Mouse (Mus musculus) intestine, embryonic 16.5 days (tissue): ENCODE results near the gene Olfr228. TPM values are rescaled to one million over a fixed set of nuclear protein-coding genes. Genes with fewer than 3 reads are reported as not detected.
"Not testable (repeated sequence)": the region's sequence is repeated elsewhere in the genome, so short reads cannot be mapped to it uniquely, and the experiment has no call there.

Experiments used
- ATAC-seq: fragments of 200-750 bp; cut with Nextera tagmentation; 2 replicates; pipeline ENCODE4 v1.8.0; 2017; ENCODE audit warnings: moderate TSS enrichment, moderate library complexity
- H3K27ac ChIP-seq: fragments of 300-500 bp; sonication (generic); 2 replicates; pipeline ENCODE4 v1.5.1; 2014; ENCODE audit warnings: mild to moderate bottlenecking, low read length
- H3K27me3 ChIP-seq: fragments of 300-500 bp; sonication (generic); replicated peaks from 2 replicates; pipeline ENCODE4 v1.6.1; 2014; ENCODE audit warnings: low read length, control low read depth, mixed read lengths; ENCODE audit not compliant: control insufficient read depth, insufficient read depth
- H3K36me3 ChIP-seq: fragments of 300-500 bp; sonication (generic); 2 replicates; pipeline ENCODE4 v1.6.1; 2014; ENCODE audit warnings: low read length, control low read depth; ENCODE audit not compliant: control insufficient read depth, insufficient read depth
- H3K4me1 ChIP-seq: fragments of 300-500 bp; sonication (generic); 2 replicates; pipeline ENCODE4 v1.6.1; 2014; ENCODE audit warnings: low read length, control low read depth, mixed read lengths; ENCODE audit not compliant: control insufficient read depth, insufficient read depth
- H3K4me2 ChIP-seq: fragments of 300-500 bp; sonication (generic); 2 replicates; pipeline ENCODE4 v1.6.1; 2014; ENCODE audit warnings: low read depth, low read length, control low read depth
- H3K4me3 ChIP-seq: fragments of 300-500 bp; sonication (generic); 2 replicates; pipeline ENCODE4 v1.5.1; 2014; ENCODE audit warnings: mild to moderate bottlenecking, low read length
- H3K9ac ChIP-seq: fragments of 300-500 bp; sonication (generic); 2 replicates; pipeline ENCODE4 v1.6.1; 2014; ENCODE audit warnings: low read depth, low read length
- H3K9me3 ChIP-seq: fragments of 300-500 bp; sonication (generic); 2 replicates; pipeline ENCODE4 v1.6.1; 2016; ENCODE audit warnings: low read length, control low read depth; ENCODE audit not compliant: control insufficient read depth
- WGBS: fragments of 180-500 bp; shearing (Covaris S2); extraction: QIAGEN DNeasy Blood & Tissue Kit; methylation state at CpG from one replicate; pipeline ENCODE4 v1.1.7; 2014; 5-methylcytosine and 5-hydroxymethylcytosine counted together
- polyA plus RNA-seq: library from polyadenylated mRNA; unstranded; fragments of >200 nt; fragmentation: Nextera tagmentation; extraction: Ambion mirVana; gene quantifications from 2 replicates; pipeline ENCODE4 v1.2.1, GENCODE M21; 2015

Olfr228 gene
- not detected in 2 replicates for polyA plus RNA-seq

DNA sequence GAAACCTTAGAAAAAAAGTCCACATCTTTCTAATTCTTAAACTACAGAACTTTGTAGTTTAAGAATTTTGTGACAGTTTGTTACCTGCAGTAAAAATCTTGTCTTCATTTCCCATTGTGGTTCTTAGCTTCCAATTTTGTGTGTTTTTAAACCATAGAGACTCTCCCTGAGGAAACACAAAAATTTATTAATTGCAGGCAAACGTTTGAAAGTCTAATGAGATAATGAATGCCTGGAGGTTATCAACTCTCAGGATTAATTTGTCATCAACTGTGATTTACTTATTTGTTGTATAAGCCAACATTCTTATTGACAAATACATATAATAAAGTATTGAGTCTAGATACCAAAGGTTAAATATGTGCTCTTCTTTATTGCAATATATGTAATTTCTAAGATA lies at the start of gene Olfr228:
TSS of gene Olfr228 (minus strand) at position 101 of the 400 bp plus-strand sequence.
- no peak within 1 kb of the TSS for H3K9ac ChIP-seq
- H3K27me3 ChIP-seq: no peaks in the 10 kb centered on the region
- no peak within 1 kb of the TSS for H3K4me3 ChIP-seq
- WGBS: 29% methylated on average over 1 of the region's 1 CpGs
- no peak within 1 kb of the TSS for H3K27ac ChIP-seq
- no peaks in the 10 kb centered on the region for H3K9me3 ChIP-seq
- ATAC-seq: no peak
- H3K4me1 ChIP-seq: no peaks in the 10 kb centered on the region
- H3K36me3 ChIP-seq: no peaks in the 10 kb centered on the region
- no peak within 1 kb of the TSS for H3K4me2 ChIP-seq

DNA sequence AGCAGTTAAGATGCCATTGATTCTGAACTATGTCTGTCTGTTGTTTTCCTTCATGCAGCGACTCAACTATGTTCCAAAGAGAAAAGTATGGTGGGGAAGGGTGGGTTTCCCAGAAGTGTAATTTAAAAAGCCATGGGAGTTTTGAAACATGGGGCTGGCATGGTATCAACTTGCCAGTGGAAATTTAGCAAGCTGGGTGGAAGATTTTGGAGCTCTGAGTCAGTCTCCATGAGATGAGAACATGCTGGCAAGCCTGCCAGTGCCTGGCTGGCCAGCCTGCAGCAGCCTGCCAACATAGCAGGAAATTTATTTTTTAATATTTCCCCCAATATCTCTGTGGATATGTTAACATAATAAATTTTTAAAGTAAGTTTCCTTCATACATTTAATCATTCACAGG lies 43.8 kb upstream of the Olfr228 start:
- no peak for ATAC-seq
- H3K4me3 ChIP-seq: no peak overlapping the region
- no peaks in the 10 kb centered on the region for H3K4me1 ChIP-seq
- H3K36me3 ChIP-seq: no peaks in the 10 kb centered on the region
- H3K9me3 ChIP-seq: no peaks in the 10 kb centered on the region
- no peak overlapping the region for H3K4me2 ChIP-seq
- 74% methylated on average over 1 of the region's 1 CpGs for WGBS
- H3K9ac ChIP-seq: no peak overlapping the region
- no peak overlapping the region for H3K27ac ChIP-seq
- no peaks in the 10 kb centered on the region for H3K27me3 ChIP-seq

DNA sequence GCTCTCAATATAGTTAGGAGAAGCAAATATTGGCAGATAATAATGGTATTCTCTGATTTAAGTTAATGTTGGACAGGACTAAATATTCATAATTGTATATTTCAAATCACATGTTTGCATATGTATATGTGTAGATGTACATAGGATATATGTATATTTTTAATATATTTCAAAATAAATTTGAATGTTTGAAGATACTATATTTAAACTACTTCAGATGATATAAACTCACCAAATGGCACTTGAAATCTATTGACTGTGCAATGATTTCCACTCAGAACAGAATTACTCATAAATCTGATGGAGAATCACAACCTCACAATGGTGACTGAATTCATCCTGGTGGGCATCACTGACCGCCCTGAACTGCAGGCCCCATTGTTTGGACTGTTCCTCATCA lies 21.0 kb upstream of the Olfr228 start, which contains the start of gene Olfr1076:
TSS of gene Olfr1076 (plus strand) at position 301 of the 400 bp plus-strand sequence.
- H3K9me3 ChIP-seq: no peaks in the 10 kb centered on the region
- no peak for ATAC-seq

DNA sequence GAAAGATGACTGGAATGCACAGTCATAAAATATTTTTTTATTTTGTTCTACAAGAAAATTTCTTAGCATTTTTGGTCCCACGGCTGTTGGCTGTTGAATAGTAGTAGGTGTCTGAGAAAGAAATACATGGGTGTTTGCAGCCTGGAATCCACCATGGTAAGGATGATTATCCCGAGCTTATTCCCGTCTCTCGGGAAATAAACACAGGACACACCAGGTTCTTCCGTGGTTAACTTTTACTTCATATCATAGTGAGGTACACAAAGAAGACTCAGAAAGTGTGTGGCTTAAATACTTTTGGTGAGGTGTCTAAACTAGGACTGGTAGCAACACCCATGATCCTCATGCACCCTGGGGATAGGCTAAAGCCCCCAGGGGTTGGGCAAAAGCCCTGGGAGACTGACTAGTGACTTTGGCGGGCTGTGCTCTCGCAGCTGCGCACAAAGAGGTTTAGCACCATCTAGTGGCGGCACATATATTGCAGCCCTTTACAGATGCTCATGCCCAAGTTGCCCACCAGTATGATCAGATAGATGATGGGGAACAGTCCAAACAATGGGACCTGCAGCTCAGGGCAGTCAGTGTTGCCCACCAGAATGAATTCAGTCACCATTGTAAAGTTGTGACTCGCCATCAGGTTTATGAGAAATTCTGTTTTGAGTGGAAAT lies 22.6 kb downstream of the Olfr228 start:
- Histone ChIP-seq H3K27me3 (no peaks in the 10 kb centered on the region), H3K36me3 (no peaks in the 10 kb centered on the region), H3K4me3 (no peak overlapping the region), H3K4me1 (no peaks in the 10 kb centered on the region), H3K9me3 (no peaks in the 10 kb centered on the region), H3K4me2 (0 out of 2 replicates have a peak overlapping the region, but pooled peaks have one; percentile 32), H3K27ac (no peak overlapping the region), H3K9ac (no peak overlapping the region)
- ATAC-seq: no peak
- 33% methylated on average over 10 of the region's 10 CpGs for WGBS

More for the DNA sequence above, 21.0 kb upstream of the Olfr228 start, which contains the start of gene Olfr1076:
- 78% methylated on average over 1 of the region's 1 CpGs for WGBS
- H3K36me3 ChIP-seq: no peaks in the 10 kb centered on the region
- no peaks in the 10 kb centered on the region for H3K4me1 ChIP-seq
- H3K4me3 ChIP-seq: no peak within 1 kb of the TSS
- H3K27me3 ChIP-seq: no peaks in the 10 kb centered on the region
- no peak within 1 kb of the TSS for H3K9ac ChIP-seq
- H3K27ac ChIP-seq: no peak within 1 kb of the TSS
- no peak within 1 kb of the TSS for H3K4me2 ChIP-seq

- 74% methylated on average over 1 of the region's 1 CpGs for WGBS
- H3K27ac ChIP-seq: no peak overlapping the region
- no peaks in the 10 kb centered on the region for H3K27me3 ChIP-seq
- no peaks in the 10 kb centered on the region for H3K9me3 ChIP-seq
- H3K36me3 ChIP-seq: no peaks in the 10 kb centered on the region
- no peak for ATAC-seq
- no peak overlapping the region for H3K4me2 ChIP-seq
- H3K4me1 ChIP-seq: no peaks in the 10 kb centered on the region
- H3K9ac ChIP-seq: no peak overlapping the region
- H3K4me3 ChIP-seq: no peak overlapping the region
Measured at GRCm38 (mm10) chr2:86460434-86460833, 26.8 kb downstream of the Olfr228 start.

GRCm38 (mm10) chr2:86456169-86456568 lies 31.0 kb downstream of the Olfr228 start, which contains the start of gene Olfr1066:
Gene Olfr1066 (minus strand): TSS chr2:86456269.
- H3K36me3 ChIP-seq: no peaks in the 10 kb centered on the region
- no peak within 1 kb of the TSS for H3K27ac ChIP-seq
- no peak within 1 kb of the TSS for H3K4me3 ChIP-seq
- 86% methylated on average over 1 of the region's 1 CpGs for WGBS
- H3K9me3 ChIP-seq: no peaks in the 10 kb centered on the region
- no peak within 1 kb of the TSS for H3K4me2 ChIP-seq
- no peak within 1 kb of the TSS for H3K9ac ChIP-seq
- H3K4me1 ChIP-seq: no peaks in the 10 kb centered on the region
- H3K27me3 ChIP-seq: no peaks in the 10 kb centered on the region
- ATAC-seq: no peak

DNA sequence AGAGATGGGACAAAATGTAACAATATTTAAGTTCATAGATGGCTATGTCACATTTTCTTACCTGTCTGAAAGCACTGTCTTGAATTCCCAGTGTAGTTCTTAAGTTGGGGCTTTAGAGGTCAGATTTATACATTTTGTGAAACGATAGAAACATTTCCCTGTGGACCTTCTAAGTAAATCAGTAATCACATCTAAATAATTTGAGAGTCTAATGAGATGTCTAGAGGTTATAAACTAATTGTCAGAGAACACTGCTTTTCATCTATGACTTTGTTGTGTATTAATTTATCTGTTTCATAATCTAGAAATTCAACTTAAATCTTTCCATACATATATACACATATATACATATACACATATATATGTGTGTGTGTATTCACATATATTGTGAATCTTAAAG lies 36.7 kb downstream of the Olfr228 start, which contains the start of gene Olfr1065:
TSS of gene Olfr1065 (minus strand) at position 101 of the 400 bp plus-strand sequence.
- H3K9ac ChIP-seq, H3K9me3 ChIP-seq, H3K36me3 ChIP-seq, H3K4me3 ChIP-seq, H3K4me1 ChIP-seq, H3K27ac ChIP-seq, H3K27me3 ChIP-seq, H3K4me2 ChIP-seq, ATAC-seq: not testable (repeated sequence)
- WGBS: no CpG with 5 or more reads among the region's 1 CpGs

DNA sequence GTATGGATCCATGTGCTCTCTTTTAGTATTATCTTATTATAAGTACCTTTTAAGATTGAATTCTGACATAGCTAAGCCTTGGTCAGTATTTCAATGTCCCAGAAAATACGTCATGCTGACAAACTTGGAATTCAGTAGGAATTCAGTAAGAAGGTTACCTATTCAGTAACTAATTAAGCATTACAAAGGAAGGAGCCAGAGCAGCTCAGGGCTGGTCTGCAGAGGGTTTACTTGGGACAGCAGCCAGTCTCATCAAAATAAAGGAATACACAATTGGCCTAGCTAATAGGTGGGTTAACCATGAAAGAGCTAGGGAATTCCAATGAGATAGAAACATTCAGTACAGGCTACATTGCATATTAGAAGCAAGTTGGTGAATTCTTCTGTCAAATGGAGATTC lies 45.1 kb downstream of the Olfr228 start:
- H3K9me3 ChIP-seq, H3K4me2 ChIP-seq, ATAC-seq, H3K27ac ChIP-seq, H3K4me3 ChIP-seq, H3K27me3 ChIP-seq, H3K36me3 ChIP-seq, H3K4me1 ChIP-seq, H3K9ac ChIP-seq: not testable (repeated sequence)
- WGBS: 76% methylated on average over 1 of the region's 1 CpGs
